Mouse (Mus musculus): Measurements from ENCODE around the gene Snx21. TPM values are rescaled to one million over a fixed set of nuclear protein-coding genes. Genes with fewer than 3 reads are reported as not detected.
A peak's percentile ranks its signal among the peaks of the same experiment; 100 is the strongest.

The Snx21 gene
- polyA plus RNA-seq, 1 experiment from 2014 or later, result 27.0 TPM

DNA sequence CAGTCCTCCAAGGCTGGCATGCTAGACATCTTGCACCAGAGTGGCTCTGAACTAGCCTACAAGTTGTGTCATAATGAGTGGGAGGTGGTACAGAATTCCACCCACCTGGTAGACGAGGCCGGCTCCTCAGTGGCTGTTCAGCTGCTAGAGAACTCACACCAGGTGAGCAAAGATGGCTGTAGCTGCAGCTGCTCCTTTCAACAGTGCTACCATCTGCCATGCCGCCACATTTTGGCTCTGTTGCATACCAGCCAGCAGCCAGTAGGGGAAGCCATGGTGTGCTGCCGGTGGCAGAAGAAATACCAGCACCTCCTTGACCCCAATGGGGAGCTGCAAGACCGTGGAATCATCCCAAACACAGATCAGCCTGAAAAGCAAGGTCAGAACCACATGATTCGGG is 35.4 kb downstream of the Snx21 start:
- Histone ChIP-seq H3K4me1 (peaks cover 27% of the 10 kb centered on the region), H3K9ac (no peak overlapping the region)

DNA sequence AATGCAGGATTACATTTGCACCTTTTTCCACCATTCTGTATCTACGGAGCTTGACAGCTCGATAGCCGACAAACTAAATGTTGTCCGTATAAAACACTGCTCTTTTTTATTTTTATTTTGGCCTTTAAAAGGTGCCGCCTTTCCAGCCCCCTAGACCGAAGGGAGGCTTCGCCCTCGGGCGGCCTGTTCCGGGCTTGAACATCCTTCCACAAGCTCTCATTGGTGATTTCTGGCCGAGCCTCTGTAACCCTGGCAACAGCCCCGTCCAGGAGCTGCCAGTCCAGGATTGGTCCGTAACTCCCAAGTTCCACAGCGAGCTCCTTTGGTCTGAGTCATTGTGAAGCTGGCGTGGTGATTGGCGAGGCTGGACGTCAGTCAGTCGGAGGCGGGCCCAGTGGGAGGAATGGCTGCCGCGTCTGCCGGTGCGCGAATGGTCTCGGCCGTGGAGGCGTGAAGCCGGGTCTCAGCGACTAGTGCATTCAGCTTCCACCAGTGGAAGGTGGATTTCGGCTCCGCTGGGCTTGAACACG is 37.1 kb downstream of the Snx21 start, which contains the start of gene Zswim1:
Zswim1 (plus strand) TSS at position 51 of the 530 bp plus-strand sequence.
- H3K27me3 ChIP-seq, result no peaks in the 10 kb centered on the region
- H3K36me3 ChIP-seq, result peaks cover 41% of the 10 kb centered on the region
- peak; percentile 99 for ATAC-seq (ENCODE audit: borderline replicate concordance, extremely low read depth, low FRiP score, low TSS enrichment)
- H3K4me3 ChIP-seq, result peak within 1 kb of the TSS; percentile 70
- peak within 1 kb of the TSS; percentile 70 for H3K9ac ChIP-seq
- peaks cover 19% of the 10 kb centered on the region for H3K4me1 ChIP-seq
- peak within 1 kb of the TSS; percentile 58 for H3K4me2 ChIP-seq
- H3K27ac ChIP-seq, result peak within 1 kb of the TSS; percentile 66
- no peaks in the 10 kb centered on the region for H3K9me3 ChIP-seq
- WGBS, result 1% methylated on average over 32 of the region's 32 CpGs

More for the DNA sequence above, 35.4 kb downstream of the Snx21 start:
- 78% methylated on average over 6 of the region's 6 CpGs for WGBS
- no peak for ATAC-seq (ENCODE audit: borderline replicate concordance, extremely low read depth, low FRiP score, low TSS enrichment)
- H3K27ac ChIP-seq, result no peak overlapping the region
- H3K4me3 ChIP-seq, result no peak overlapping the region
- H3K27me3 ChIP-seq, result no peaks in the 10 kb centered on the region
- H3K4me2 ChIP-seq, result no peak overlapping the region
- H3K36me3 ChIP-seq, result peaks cover 27% of the 10 kb centered on the region
- no peaks in the 10 kb centered on the region for H3K9me3 ChIP-seq

DNA sequence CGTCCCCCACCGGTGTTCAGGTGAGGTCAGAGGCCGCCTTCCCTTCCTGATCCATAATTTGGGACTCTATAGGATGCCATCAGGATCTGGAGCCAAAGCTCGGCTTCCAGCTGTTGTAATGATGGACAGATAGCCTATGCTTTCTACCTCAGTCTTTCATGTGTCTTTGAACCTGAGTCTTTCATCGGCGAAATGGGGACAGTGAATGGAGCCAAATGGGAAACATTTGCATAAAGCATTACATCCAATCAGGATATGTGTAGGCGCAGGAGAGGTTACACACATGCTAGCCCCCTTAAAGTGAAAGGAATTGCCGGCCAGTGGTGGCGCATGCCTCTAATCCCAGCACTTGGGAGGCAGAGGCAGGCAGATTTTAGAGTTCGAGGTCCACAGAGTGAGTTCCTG is 37.6 kb downstream of the Snx21 start:
- H3K9me3 ChIP-seq, result no peaks in the 10 kb centered on the region
- peak; percentile 76 for ATAC-seq (ENCODE audit: borderline replicate concordance, extremely low read depth, low FRiP score, low TSS enrichment)
- H3K4me1 ChIP-seq, result peaks cover 14% of the 10 kb centered on the region
- H3K36me3 ChIP-seq, result peaks cover 41% of the 10 kb centered on the region
- H3K9ac ChIP-seq, result peak overlapping the region; percentile 70
- WGBS, result 2% methylated on average over 10 of the region's 10 CpGs
- no peaks in the 10 kb centered on the region for H3K27me3 ChIP-seq
- peak overlapping the region; percentile 66 for H3K27ac ChIP-seq
- H3K4me3 ChIP-seq, result peak overlapping the region; percentile 70
- H3K4me2 ChIP-seq, result peak overlapping the region; percentile 58

DNA sequence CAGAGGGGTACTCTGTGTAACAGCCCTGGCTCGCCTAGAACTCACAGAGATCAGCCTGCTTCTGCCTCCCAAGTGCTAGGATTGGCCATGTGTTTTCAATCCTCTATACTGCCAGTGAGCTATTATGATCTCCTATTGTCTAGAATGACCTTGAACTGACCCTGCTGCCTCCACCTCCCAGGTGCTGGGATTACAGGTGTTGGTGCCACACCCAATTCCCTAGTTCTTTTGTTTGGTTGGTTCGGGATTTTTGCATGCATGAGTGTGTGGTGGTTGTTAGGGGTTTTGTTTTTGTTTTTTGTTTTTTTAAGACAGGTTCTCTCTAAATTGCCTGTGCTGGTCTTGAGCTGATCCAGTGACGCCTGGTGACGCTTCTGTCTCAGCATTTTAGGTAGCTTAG is 38.3 kb downstream of the Snx21 start:
- Histone ChIP-seq H3K27me3 (no peaks in the 10 kb centered on the region), H3K4me3 (0 out of 2 replicates have a peak overlapping the region, but pooled peaks have one; percentile 70), H3K36me3 (peaks cover 41% of the 10 kb centered on the region), H3K9ac (no peak overlapping the region), H3K27ac (no peak overlapping the region), H3K9me3 (no peaks in the 10 kb centered on the region), H3K4me2 (peak overlapping the region; percentile 58), H3K4me1 (peaks cover 14% of the 10 kb centered on the region)
- 93% methylated on average over 4 of the region's 4 CpGs for WGBS
- ATAC-seq (ENCODE audit: borderline replicate concordance, extremely low read depth, low FRiP score, low TSS enrichment), result no peak

DNA sequence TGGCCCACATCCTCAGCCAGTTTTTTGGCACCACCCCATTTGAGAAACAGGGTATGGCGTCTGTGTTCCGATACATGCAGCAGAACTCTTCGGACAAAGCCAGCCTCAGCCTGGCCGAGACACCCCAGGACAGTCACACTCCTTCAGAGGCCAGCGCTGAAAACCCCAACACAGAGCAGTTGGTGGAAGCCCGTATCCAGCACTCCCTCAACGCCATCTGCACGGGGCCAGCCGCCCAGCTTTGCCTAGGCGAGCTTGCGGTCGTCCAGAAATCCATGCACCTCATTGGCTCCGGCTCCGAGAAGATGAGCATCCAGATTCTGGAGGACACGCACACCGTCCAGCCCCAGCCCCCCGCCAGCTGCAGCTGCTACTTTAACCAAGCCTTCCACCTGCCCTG is 39.9 kb downstream of the Snx21 start:
- H3K36me3 ChIP-seq, result peaks cover 40% of the 10 kb centered on the region
- WGBS, result 92% methylated on average over 17 of the region's 17 CpGs
- no peak for ATAC-seq (ENCODE audit: borderline replicate concordance, extremely low read depth, low FRiP score, low TSS enrichment)

DNA sequence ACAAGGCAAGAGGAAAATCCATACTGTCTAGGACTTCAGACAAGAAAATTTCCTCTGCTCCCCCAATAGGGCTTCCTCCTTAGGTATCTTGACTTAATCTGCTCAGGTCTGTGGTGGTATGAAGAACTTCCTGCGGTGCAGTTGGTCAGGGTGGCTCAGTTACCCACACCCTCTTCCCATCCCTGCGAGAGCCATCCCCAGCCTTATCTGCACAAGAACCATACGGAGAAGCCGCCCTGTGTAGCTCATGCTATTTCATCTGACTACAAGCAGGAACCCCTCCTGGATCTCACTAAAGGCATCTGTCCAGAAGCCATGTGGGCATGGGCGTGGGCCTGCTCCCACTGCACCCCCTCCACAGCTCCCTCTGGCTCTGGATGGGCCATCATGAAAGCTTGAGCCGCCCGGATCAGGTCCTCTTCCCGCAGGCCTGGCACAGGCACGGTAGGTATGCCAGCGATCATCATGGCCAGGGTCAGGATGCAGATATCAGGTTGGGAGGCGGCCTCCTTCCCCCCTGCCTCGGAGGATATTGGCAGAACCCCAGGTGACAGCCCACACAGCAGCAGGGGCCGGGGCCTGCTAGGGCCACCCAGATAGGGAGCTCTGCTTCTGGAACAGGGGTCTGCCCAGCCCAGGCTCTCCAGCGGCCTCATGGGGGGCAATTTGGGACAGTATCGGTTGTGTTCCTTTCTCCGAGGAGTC is 41.7 kb downstream of the Snx21 start:
- no peak overlapping the region for H3K4me2 ChIP-seq
- no peaks in the 10 kb centered on the region for H3K27me3 ChIP-seq
- ATAC-seq (ENCODE audit: borderline replicate concordance, extremely low read depth, low FRiP score, low TSS enrichment), result no peak
- H3K9me3 ChIP-seq, result no peaks in the 10 kb centered on the region
- 86% methylated on average over 16 of the region's 16 CpGs for WGBS
- H3K4me1 ChIP-seq, result peaks cover 13% of the 10 kb centered on the region
- no peak overlapping the region for H3K9ac ChIP-seq
- peaks cover 29% of the 10 kb centered on the region for H3K36me3 ChIP-seq
- H3K27ac ChIP-seq, result no peak overlapping the region
- H3K4me3 ChIP-seq, result no peak overlapping the region

More for the DNA sequence above, 39.9 kb downstream of the Snx21 start:
- H3K4me3 ChIP-seq, result no peak overlapping the region
- H3K27ac ChIP-seq, result no peak overlapping the region
- no peak overlapping the region for H3K4me2 ChIP-seq
- peaks cover 14% of the 10 kb centered on the region for H3K4me1 ChIP-seq
- no peaks in the 10 kb centered on the region for H3K9me3 ChIP-seq
- no peak overlapping the region for H3K9ac ChIP-seq
- H3K27me3 ChIP-seq, result no peaks in the 10 kb centered on the region

DNA sequence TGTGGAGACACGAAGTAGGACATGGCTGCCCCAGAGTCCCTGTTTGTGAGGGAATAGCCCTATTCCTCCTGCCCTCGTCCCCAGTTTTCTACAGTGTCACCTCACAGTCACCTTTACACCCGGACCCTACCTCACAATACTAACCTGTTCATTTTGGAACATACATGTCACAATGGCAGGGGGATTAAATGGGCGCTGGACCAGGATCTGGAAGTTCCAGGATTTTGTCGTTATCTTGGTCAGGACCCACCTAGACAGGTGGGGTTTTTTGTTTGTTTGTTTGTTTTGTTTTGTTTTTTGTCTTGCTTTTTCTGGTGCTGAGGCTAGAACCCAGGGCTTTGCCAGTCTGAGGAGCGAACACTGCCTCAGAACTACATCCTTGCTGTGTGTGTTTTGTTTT is 42.8 kb downstream of the Snx21 start, which contains the start of gene Spata25:
Spata25 (minus strand) TSS at position 101 of the 400 bp plus-strand sequence.
- no peak within 1 kb of the TSS for H3K4me2 ChIP-seq
- WGBS, result 74% methylated on average over 6 of the region's 6 CpGs
- H3K9ac ChIP-seq, result no peak within 1 kb of the TSS
- no peak within 1 kb of the TSS for H3K27ac ChIP-seq
- no peaks in the 10 kb centered on the region for H3K9me3 ChIP-seq
- peaks cover 16% of the 10 kb centered on the region; the same call in 1 of the 2 replicates for H3K4me1 ChIP-seq
- ATAC-seq (ENCODE audit: borderline replicate concordance, extremely low read depth, low FRiP score, low TSS enrichment), result no peak
- H3K4me3 ChIP-seq, result no peak within 1 kb of the TSS
- H3K36me3 ChIP-seq, result peaks cover 29% of the 10 kb centered on the region
- H3K27me3 ChIP-seq, result no peaks in the 10 kb centered on the region

DNA sequence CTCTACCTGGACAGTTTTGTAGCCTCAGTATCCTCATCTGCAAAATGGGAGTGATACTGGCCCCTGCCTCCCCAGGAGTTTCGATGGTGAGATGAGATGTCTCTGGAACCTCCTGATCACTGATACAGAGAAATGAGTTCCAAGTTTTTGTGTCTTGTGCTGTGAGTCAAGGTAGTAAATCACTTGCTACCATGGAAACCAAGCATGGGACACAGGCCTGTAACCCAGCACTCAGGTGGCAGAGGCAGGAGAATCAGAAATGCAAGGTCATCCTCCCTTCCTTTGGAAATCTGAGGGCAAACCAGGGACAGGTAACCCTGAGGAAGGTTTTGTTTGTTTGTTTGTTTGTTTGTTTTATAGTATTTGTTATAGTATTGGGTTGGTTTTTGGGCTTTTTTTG is 43.5 kb downstream of the Snx21 start:
- H3K36me3 ChIP-seq, result peaks cover 29% of the 10 kb centered on the region
- no peak for ATAC-seq (ENCODE audit: borderline replicate concordance, extremely low read depth, low FRiP score, low TSS enrichment)

DNA sequence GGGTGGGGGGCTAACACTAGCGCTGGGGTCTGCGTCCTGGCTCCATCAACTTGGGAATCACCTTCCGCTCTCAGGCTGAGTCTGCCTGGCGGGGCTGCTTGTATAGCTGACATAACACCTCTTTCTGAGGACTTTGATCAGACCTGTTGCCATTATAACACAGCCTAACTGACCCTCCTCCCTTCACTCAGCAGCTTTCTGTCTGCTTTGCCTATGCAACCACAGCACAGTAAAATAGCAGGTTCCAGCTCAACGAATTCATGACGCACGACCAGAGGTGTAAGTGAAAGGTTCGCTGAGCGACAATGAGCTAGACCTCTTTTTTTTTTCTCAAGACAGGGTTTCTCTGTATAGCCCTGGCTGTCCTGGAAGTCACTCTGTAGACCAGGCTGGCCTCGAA is 45.4 kb downstream of the Snx21 start:
- Histone ChIP-seq H3K27me3 (no peaks in the 10 kb centered on the region), H3K36me3 (peaks cover 18% of the 10 kb centered on the region), H3K4me1 (peaks cover 21% of the 10 kb centered on the region), H3K27ac (no peak overlapping the region), H3K9me3 (no peaks in the 10 kb centered on the region), H3K9ac (no peak overlapping the region), H3K4me2 (no peak overlapping the region), H3K4me3 (no peak overlapping the region)
- no peak for ATAC-seq (ENCODE audit: borderline replicate concordance, extremely low read depth, low FRiP score, low TSS enrichment)
- 79% methylated on average over 10 of the region's 10 CpGs for WGBS

More for the DNA sequence above, 43.5 kb downstream of the Snx21 start:
- H3K4me2 ChIP-seq, result no peak overlapping the region
- no peak overlapping the region for H3K4me3 ChIP-seq
- no peaks in the 10 kb centered on the region for H3K9me3 ChIP-seq
- 95% methylated on average over 1 of the region's 1 CpGs for WGBS
- H3K4me1 ChIP-seq, result peaks cover 12% of the 10 kb centered on the region
- H3K27me3 ChIP-seq, result no peaks in the 10 kb centered on the region
- no peak overlapping the region for H3K27ac ChIP-seq
- H3K9ac ChIP-seq, result no peak overlapping the region

DNA sequence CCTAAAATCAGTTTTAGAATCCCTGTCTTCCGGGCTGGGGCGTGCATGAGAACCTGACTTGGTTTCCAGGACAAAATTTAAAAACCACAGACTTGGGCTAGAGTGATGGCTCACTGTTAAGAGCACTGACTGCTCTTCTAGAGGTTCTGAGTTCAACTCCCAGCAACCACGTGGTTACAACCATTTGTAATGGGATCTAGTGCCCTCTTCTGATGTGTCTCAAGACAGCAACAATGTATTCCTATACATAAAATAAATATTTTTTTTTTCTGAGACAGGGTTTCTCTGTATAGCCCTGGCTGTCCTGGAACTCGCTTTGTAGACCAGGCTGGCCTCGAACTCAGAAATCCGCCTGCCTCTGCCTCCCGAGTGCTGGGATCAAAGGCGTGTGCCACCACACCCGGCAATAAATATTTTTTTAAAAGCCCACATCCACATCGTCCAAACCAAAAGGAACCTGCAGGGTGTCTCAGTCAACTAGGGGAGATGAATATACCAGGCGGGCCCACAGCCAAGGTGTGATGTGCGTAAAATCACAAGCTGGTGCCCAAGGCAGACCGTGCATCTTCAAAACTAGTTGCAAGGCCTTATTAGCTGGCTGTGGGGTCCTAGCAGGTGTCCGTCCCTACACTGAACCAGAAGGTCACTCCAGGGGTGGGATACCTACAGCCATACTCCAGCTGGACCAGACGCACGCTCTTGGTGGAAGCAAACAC is 46.6 kb downstream of the Snx21 start:
- H3K36me3 ChIP-seq, result peaks cover 12% of the 10 kb centered on the region; the same call in 1 of the 2 replicates
- 55% methylated on average over 16 of the region's 16 CpGs for WGBS
- H3K27me3 ChIP-seq, result no peaks in the 10 kb centered on the region
- peak overlapping the region; percentile 92 for H3K27ac ChIP-seq
- peak overlapping the region; percentile 98 for H3K4me2 ChIP-seq
- H3K9ac ChIP-seq, result peak overlapping the region; percentile 77
- peak overlapping the region; percentile 67 for H3K4me3 ChIP-seq
- ATAC-seq (ENCODE audit: borderline replicate concordance, extremely low read depth, low FRiP score, low TSS enrichment), result no peak
- H3K9me3 ChIP-seq, result no peaks in the 10 kb centered on the region
- H3K4me1 ChIP-seq, result peaks cover 21% of the 10 kb centered on the region

DNA sequence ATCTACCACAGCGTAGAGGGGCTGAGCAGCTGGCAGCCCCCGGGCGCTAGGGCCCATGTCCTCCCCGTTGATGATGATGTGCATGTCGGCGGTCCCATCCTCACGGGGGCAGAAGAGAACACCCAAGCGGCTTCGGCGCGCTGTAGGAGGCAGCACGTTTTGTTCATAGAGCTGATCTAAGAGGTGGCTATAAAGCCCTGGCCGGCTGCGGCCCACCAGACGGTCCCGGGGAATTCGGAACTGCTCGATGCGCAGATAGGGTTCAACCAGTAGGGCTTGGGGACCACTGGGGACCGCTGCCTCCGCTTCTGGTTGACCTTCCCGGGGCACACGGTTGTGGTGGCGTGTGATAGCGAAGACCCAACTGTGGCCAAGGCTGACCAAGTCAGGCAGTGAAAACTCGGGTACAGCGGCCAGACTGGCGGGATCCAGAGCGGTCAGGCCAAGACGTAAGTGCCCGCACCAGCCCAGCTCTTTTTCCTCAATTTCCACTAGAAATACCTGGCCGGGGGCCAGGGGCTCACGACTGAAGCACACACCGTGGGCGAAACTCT is 47.2 kb downstream of the Snx21 start, which contains the start of gene Ctsa:
Ctsa (plus strand) TSS at position 126 of the 554 bp plus-strand sequence.
- Histone ChIP-seq H3K4me1 (peaks cover 21% of the 10 kb centered on the region), H3K36me3 (peaks cover 10% of the 10 kb centered on the region), H3K9me3 (no peaks in the 10 kb centered on the region), H3K27ac (peak within 1 kb of the TSS; percentile 92), H3K4me3 (peak within 1 kb of the TSS; percentile 67), H3K4me2 (peak within 1 kb of the TSS; percentile 98), H3K27me3 (no peaks in the 10 kb centered on the region), H3K9ac (peak within 1 kb of the TSS; percentile 77)
- 1% methylated on average over 35 of the region's 35 CpGs for whole genome bisulfite sequencing
- peak; percentile 84 for ATAC-seq (ENCODE audit: borderline replicate concordance, extremely low read depth, low FRiP score, low TSS enrichment)
